Mouse (Mus musculus) embryonic facial prominence, embryonic 11.5 days (tissue): ENCODE data around the gene Msi2. TPM values are rescaled to one million over a fixed set of nuclear protein-coding genes. Genes with fewer than 3 reads are reported as not detected.

Source experiments
- ATAC-seq: fragments of 200-750 bp; cut with Nextera tagmentation; replicated peaks from 2 replicates; pipeline ENCODE4 v1.8.0; 2017; ENCODE audit warnings: low read depth; ENCODE audit not compliant: insufficient number of reproducible peaks, low FRiP score, low TSS enrichment
- DNase-seq: peaks from one replicate; pipeline ENCODE4 v3.0.0-alpha.2; 2015; ENCODE audit warnings: low spot score
- H3K27ac ChIP-seq: fragments of 300-500 bp; sonication (generic); replicated peaks from 2 replicates; pipeline ENCODE4 v1.5.1; 2014; ENCODE audit warnings: mild to moderate bottlenecking, low read depth, low read length, control low read depth
- H3K27me3 ChIP-seq: fragments of 300-500 bp; sonication (generic); 2 replicates; pipeline ENCODE4 v1.6.1; 2014; ENCODE audit warnings: mild to moderate bottlenecking, low read length, moderate library complexity, mixed read lengths; ENCODE audit not compliant: control insufficient read depth, insufficient read depth
- H3K36me3 ChIP-seq: fragments of 300-500 bp; sonication (generic); replicated peaks from 2 replicates; pipeline ENCODE4 v1.6.1; 2014; ENCODE audit warnings: low read depth, mild to moderate bottlenecking, low read length, moderate library complexity, mixed read lengths; ENCODE audit not compliant: control insufficient read depth, insufficient read depth
- H3K4me1 ChIP-seq: fragments of 300-500 bp; sonication (generic); 2 replicates; pipeline ENCODE4 v1.6.1; 2014; ENCODE audit warnings: low read length, mixed read lengths; ENCODE audit not compliant: control insufficient read depth, insufficient read depth
- H3K4me2 ChIP-seq: fragments of 300-500 bp; sonication (generic); 2 replicates; pipeline ENCODE4 v1.6.1; 2014; ENCODE audit warnings: low read depth, mild to moderate bottlenecking, control low read depth, low read length, moderate library complexity
- H3K4me3 ChIP-seq: fragments of 300-500 bp; sonication (generic); 2 replicates; pipeline ENCODE4 v1.5.1; 2014; ENCODE audit warnings: low read depth, low read length, control low read depth
- H3K9ac ChIP-seq: fragments of 300-500 bp; sonication (generic); replicated peaks from 2 replicates; pipeline ENCODE4 v1.6.1; 2014; ENCODE audit warnings: mild to moderate bottlenecking, control low read depth, low read length
- H3K9me3 ChIP-seq: fragments of 300-500 bp; sonication (generic); replicated peaks from 2 replicates; pipeline ENCODE4 v1.6.1; 2016; ENCODE audit warnings: mild to moderate bottlenecking, low read length, inconsistent platforms, mixed read lengths; ENCODE audit not compliant: control insufficient read depth
- WGBS: fragments of 180-500 bp; shearing (Covaris S2); extraction: QIAGEN DNeasy Blood & Tissue Kit; methylation state at CpG from one replicate; pipeline ENCODE4 v1.1.7; 2014; 5-methylcytosine and 5-hydroxymethylcytosine counted together
- polyA plus RNA-seq: library from polyadenylated mRNA; unstranded; fragments of >200 nt; fragmentation: Nextera tagmentation; extraction: Ambion mirVana; gene quantifications from 2 replicates; pipeline ENCODE4 v1.2.1, GENCODE M21; 2014

The Msi2 gene
- polyA plus RNA-seq, 1 experiment from 2014 or later: 13.4 TPM

DNA sequence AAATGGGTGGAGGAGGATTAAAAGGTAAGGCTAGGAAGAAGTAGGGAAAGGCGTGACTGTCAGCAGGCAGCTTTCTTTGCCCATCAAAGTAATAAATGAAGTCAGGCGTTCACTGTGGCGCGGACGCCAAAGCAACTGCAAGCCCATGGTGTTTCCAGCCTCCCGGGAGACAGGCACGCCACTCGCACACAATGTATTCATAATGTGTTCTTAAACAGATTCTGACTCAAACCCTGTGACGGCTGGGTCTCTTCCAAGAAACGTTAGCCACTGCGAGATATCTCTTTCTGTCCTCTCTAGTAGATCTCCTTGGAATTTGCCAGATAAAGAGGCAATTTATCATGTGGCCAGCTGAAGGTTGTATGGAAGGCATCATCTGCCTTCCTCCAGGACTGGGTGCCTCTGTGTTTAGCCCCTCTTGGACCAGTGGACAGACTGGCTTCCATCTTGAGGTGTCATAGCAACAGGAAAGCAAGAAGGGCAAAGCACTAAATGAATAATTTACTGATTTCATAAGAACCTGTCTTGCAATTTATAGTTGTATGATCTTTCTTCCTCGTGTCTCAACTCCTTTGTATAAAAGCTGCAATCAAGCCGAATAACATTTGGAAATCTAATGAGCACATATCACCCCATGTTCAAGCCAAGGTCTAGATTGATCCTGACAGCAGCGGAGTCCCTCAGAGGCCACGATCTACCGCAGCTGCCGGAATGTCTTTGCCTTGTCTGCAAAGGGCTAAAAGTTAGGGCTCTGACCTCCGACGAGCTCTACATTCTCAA, 197.2 kb downstream of the Msi2 start:
- no peak overlapping the region for H3K27ac ChIP-seq
- H3K4me1 ChIP-seq: peaks cover 9% of the 10 kb centered on the region
- no peaks in the 10 kb centered on the region for H3K27me3 ChIP-seq
- H3K4me2 ChIP-seq: no peak overlapping the region
- H3K36me3 ChIP-seq: no peaks in the 10 kb centered on the region
- no peak overlapping the region for H3K4me3 ChIP-seq
- WGBS: 74% methylated on average over 19 of the region's 19 CpGs
- H3K9me3 ChIP-seq: no peaks in the 10 kb centered on the region
- no peak for ATAC-seq
- no peak for DNase-seq
- H3K9ac ChIP-seq: no peak overlapping the region

- H3K36me3 ChIP-seq: no peaks in the 10 kb centered on the region
- no peaks in the 10 kb centered on the region for H3K9me3 ChIP-seq
- DNase-seq (no peak), ATAC-seq (no peak)
- H3K4me1 ChIP-seq: no peaks in the 10 kb centered on the region
- no peaks in the 10 kb centered on the region for H3K27me3 ChIP-seq
- H3K4me3 ChIP-seq: no peak overlapping the region
- no peak overlapping the region for H3K4me2 ChIP-seq
- no peak overlapping the region for H3K9ac ChIP-seq
- H3K27ac ChIP-seq: no peak overlapping the region
- 94% methylated on average over 3 of the region's 3 CpGs for WGBS
Measured at GRCm38 (mm10) chr11:88518361-88518760, 200.0 kb downstream of the Msi2 start.

DNA sequence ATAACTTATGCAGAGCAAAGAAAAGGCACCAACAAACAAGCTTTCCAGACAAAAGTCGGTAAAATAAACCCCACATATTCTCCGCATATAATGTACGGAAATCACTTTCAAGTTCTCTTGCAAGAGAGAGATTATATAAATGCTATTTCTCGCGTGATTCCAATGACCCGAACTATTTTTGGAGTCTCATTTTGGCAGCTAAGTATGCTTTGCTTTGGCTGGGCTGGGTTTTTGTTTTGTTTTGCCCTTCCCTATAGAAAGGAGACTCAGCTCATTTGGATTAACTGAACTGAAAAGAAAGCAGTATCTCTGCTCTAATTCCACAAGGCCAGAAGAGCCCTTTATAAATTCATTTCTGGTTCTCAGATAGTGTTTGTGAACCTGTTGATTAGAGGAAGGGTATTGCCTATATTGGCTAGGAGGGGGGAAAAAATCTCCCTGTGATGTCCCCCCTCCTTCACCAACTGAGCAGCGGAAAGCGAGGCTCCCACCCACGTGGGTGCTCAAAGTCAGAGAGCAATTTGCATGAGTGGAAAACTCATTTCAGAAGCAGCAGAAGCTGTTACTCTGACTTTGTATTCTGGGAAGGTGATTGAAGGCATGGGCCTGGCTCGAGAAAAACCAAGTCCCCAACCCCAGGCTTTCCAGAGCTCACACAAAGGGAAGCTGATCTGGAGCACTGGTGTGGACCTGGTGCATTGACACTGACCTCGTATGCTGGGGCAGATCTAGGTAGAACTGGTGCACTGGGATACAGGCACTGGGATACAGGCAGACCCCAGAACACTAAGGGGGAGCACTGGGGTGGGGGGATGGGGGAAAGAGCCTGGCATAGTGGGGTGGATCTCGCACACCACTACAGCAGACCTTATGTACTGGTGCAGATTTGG, 201.5 kb downstream of the Msi2 start:
- DNase-seq (no peak), ATAC-seq (no peak)
- H3K27ac ChIP-seq: no peak overlapping the region
- no peak overlapping the region for H3K9ac ChIP-seq
- H3K4me1 ChIP-seq: no peaks in the 10 kb centered on the region
- H3K4me2 ChIP-seq: no peak overlapping the region
- WGBS: 75% methylated on average over 12 of the region's 12 CpGs
- H3K4me3 ChIP-seq: no peak overlapping the region
- no peaks in the 10 kb centered on the region for H3K27me3 ChIP-seq
- H3K36me3 ChIP-seq: no peaks in the 10 kb centered on the region
- no peaks in the 10 kb centered on the region for H3K9me3 ChIP-seq

DNA sequence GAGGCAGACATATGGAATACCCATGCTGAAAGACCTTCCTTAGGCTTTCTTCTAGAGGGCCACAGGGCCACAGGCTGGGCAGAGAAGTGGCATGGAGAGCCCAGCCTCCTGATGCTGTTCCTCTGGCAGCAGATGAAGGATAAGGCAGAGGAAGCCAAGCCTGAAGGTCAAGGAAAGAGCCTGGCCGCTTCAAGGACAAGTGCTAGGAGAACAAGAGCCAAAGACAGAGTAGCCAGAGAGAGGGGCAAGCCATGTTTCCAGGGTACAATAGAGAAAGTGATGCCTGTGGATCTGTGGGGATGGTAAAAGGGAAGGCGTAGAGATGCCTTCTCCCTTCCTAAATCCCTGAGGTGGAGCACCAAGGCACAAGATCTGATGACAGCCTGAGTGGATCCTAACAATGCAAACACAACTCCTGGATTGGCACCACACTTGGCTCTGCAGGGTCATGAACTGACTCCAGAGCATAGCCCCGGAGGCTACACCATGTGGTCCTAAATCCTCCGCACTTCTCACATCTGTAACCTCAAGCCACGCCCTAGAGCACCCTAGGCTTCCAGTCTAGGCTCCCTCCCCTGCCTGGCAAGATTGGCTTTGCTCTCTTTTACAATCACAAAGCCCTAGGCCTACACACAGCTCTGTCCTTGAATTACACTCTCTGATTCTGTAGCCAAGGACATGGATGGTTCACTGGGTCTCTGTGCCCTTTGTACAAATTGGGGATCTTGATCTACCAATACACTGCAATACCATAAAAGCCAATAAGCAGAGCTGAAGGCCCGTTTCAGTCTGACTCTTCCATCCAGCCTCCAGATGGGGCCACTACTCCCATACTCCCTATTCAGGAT, 202.4 kb downstream of the Msi2 start:
- Histone ChIP-seq H3K9me3 (no peaks in the 10 kb centered on the region), H3K4me2 (no peak overlapping the region), H3K27me3 (no peaks in the 10 kb centered on the region), H3K9ac (no peak overlapping the region), H3K36me3 (no peaks in the 10 kb centered on the region), H3K4me1 (no peaks in the 10 kb centered on the region), H3K27ac (no peak overlapping the region), H3K4me3 (no peak overlapping the region)
- DNase-seq: no peak
- 62% methylated on average over 6 of the region's 6 CpGs for WGBS
- no peak for ATAC-seq

DNA sequence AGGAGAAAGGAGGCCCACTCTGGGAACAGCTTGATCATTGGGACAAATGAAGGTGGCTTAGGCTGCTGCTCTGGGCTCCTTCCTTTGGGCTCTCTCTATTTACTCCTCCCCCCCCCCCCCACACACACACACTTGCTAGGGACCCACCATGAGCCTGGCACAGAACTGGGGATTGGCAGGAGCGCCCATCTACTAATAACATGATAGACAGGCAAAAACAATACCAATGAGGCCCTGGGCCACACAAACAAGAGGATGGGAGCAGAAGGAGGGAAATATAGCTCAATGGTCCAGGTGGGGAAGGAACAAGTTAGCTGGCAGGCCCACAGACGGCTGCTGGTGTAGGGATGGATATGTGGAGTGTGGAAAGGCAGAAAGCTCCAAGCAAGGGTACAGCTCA, 203.0 kb downstream of the Msi2 start:
- WGBS: 95% methylated on average over 2 of the region's 2 CpGs
- Histone ChIP-seq H3K4me1 (no peaks in the 10 kb centered on the region), H3K4me2 (no peak overlapping the region), H3K9me3 (no peaks in the 10 kb centered on the region), H3K27me3 (no peaks in the 10 kb centered on the region), H3K9ac (no peak overlapping the region), H3K36me3 (no peaks in the 10 kb centered on the region), H3K4me3 (no peak overlapping the region), H3K27ac (no peak overlapping the region)
- ATAC-seq (no peak), DNase-seq (no peak)

- Histone ChIP-seq H3K27ac (no peak overlapping the region), H3K9me3 (no peaks in the 10 kb centered on the region), H3K27me3 (no peaks in the 10 kb centered on the region), H3K4me2 (no peak overlapping the region), H3K36me3 (no peaks in the 10 kb centered on the region), H3K4me3 (no peak overlapping the region), H3K9ac (no peak overlapping the region), H3K4me1 (no peaks in the 10 kb centered on the region)
- 90% methylated on average over 12 of the region's 12 CpGs for WGBS
- ATAC-seq (no peak), DNase-seq (no peak)
Measured at GRCm38 (mm10) chr11:88514151-88514926, 204.0 kb downstream of the Msi2 start.

- Histone ChIP-seq H3K4me3 (no peak overlapping the region), H3K27ac (no peak overlapping the region), H3K27me3 (no peaks in the 10 kb centered on the region), H3K4me1 (no peaks in the 10 kb centered on the region), H3K4me2 (no peak overlapping the region), H3K9ac (no peak overlapping the region), H3K9me3 (no peaks in the 10 kb centered on the region), H3K36me3 (no peaks in the 10 kb centered on the region)
- WGBS: 25% methylated on average over 4 of the region's 4 CpGs
- DNase-seq (peak; percentile 76), ATAC-seq (no peak)
Measured at GRCm38 (mm10) chr11:88512580-88512979, 205.7 kb downstream of the Msi2 start.
